Mouse (Mus musculus): Measurements from ENCODE around the gene Dis3l.
"Not testable (repeated sequence)": the region's sequence is repeated elsewhere in the genome, so short reads cannot be mapped to it uniquely, and the experiment has no call there.

Gene Dis3l

GRCm38 (mm10) chr9:64323976-64324375, 17.1 kb downstream of the Dis3l start:
- in situ Hi-C loops (cut with MboI), result no loop called here

GRCm38 (mm10) chr9:64316986-64317385, 24.1 kb downstream of the Dis3l start:
- in situ Hi-C loops (cut with MboI), result no loop called here

GRCm38 (mm10) chr9:64314696-64315095, 26.4 kb downstream of the Dis3l start:
- in situ Hi-C loops (cut with MboI), result no loop called here

- in situ Hi-C loops (cut with MboI), result no loop called here
Observed at GRCm38 (mm10) chr9:64312128-64312527, 29.0 kb downstream of the Dis3l start.

- in situ Hi-C loops (cut with MboI), result no loop called here
Observed at GRCm38 (mm10) chr9:64310996-64311785, 29.9 kb downstream of the Dis3l start.

- in situ Hi-C loops (cut with MboI), result no loop called here
Observed at GRCm38 (mm10) chr9:64306476-64307312, 34.4 kb downstream of the Dis3l start.

GRCm38 (mm10) chr9:64303086-64303485, 38.0 kb downstream of the Dis3l start:
- in situ Hi-C loops (cut with MboI), result not testable (repeated sequence)

GRCm38 (mm10) chr9:64282404-64282987, 58.6 kb downstream of the Dis3l start:
- in situ Hi-C loops (cut with MboI), result no loop called here

- in situ Hi-C loops (cut with MboI), result no loop called here
Observed at GRCm38 (mm10) chr9:64281781-64282178, 59.3 kb downstream of the Dis3l start.

GRCm38 (mm10) chr9:64281105-64281780, 59.8 kb downstream of the Dis3l start, which contains the start of gene Tipin:
Tipin (plus strand) TSS chr9:64281581.
- in situ Hi-C loops (cut with MboI), result no loop called here

GRCm38 (mm10) chr9:64278665-64279310, 62.3 kb downstream of the Dis3l start:
- in situ Hi-C loops (cut with MboI), result no loop called here

- in situ Hi-C loops (cut with MboI), result no loop called here
Observed at GRCm38 (mm10) chr9:64277706-64278105, 63.4 kb downstream of the Dis3l start.

GRCm38 (mm10) chr9:64274919-64275318, 66.2 kb downstream of the Dis3l start:
- in situ Hi-C loops (cut with MboI), result no loop called here

- in situ Hi-C loops (cut with MboI), result no loop called here
Observed at GRCm38 (mm10) chr9:64274291-64274690, 66.8 kb downstream of the Dis3l start.

- in situ Hi-C loops (cut with MboI), result no loop called here
Observed at GRCm38 (mm10) chr9:64273757-64274156, 67.3 kb downstream of the Dis3l start.

- in situ Hi-C loops (cut with MboI), result no loop called here
Observed at GRCm38 (mm10) chr9:64272611-64273010, 68.5 kb downstream of the Dis3l start.

- in situ Hi-C loops (cut with MboI), result no loop called here
Observed at GRCm38 (mm10) chr9:64271249-64271648, 69.8 kb downstream of the Dis3l start.

GRCm38 (mm10) chr9:64268836-64269235, 72.3 kb downstream of the Dis3l start:
- in situ Hi-C loops (cut with MboI), result not testable (repeated sequence)

GRCm38 (mm10) chr9:64268196-64268595, 72.9 kb downstream of the Dis3l start:
- in situ Hi-C loops (cut with MboI), result no loop called here

- in situ Hi-C loops (cut with MboI), result no loop called here
Observed at GRCm38 (mm10) chr9:64267231-64267630, 73.9 kb downstream of the Dis3l start.

GRCm38 (mm10) chr9:64264813-64265212, 76.3 kb downstream of the Dis3l start:
- in situ Hi-C loops (cut with MboI), result no loop called here

Data from mature B cell (primary cell).